Comparison of ENCODE assay signal across 10 mouse cellular contexts in the genomic region with DNA sequence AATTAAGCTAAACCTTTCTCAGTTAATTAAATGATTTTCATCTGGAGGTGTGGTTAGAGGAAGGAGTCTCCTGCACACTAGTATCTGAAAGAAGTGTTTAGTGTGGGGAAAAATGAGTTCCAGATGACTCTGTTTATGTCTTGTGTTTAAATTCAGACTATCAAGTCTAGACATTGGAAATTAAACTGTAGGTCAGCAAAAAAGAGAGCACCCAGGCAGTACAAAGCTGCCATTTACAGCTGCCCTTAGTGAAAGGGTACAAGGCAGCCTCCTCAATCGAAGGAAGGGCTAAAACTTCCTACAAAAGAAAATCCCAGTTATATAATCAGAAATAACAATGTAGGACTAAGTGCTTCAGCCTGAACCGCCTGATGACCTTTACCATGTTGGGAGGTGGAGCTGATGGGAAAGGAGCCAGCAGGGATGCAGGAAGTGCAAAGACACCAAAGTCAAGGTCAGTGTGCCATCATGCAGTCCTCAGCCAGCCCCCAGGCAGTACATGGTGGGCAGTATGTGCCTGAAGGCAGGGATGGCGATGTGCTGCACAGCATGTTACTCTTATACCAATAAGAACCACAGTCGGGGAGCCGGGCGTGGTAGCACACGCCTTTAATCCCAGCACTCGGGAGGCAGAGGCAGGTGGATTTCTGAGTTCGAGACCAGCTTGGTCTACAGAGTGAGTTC.
DNase-seq lines count a peak whose midpoint lies in the region; ATAC-seq and TF ChIP-seq lines count a peak whose summit lies in the region.
"Had no signal": no experiment of that assay in that cellular context is flagged by ENCODE, and none has a peak within 500 bp of the region (broad histone marks: within the 10 kb centered on the region; RNA-seq: fewer than 3 reads in every experiment).

No protein-coding gene starts in this region.

- peak overlapping the region; percentile 62 for H3K27ac ChIP-seq in heart, embryonic 10.5 days
- H3K27ac ChIP-seq in lung, embryonic 14.5 days (ENCODE audit: low read depth) = peak overlapping the region; percentile 71; the same call in 1 of the 2 replicates
- peak overlapping the region; percentile 87 for H3K27ac ChIP-seq in embryonic facial prominence, embryonic 12.5 days
- peak overlapping the region; percentile 42; the same call in 1 of the 2 replicates for H3K27ac ChIP-seq in stomach, embryonic 15.5 days
- H3K27ac ChIP-seq: hindbrain, embryonic 15.5 days; layer of hippocampus, adult 2 months had no signal

- ATAC-seq in lung, embryonic 14.5 days (ENCODE audit: insufficient read depth) = 0 out of 2 replicates have a peak, but pooled peaks have one; percentile 30
- peak; percentile 57; the same call in 1 of the 2 replicates for ATAC-seq in embryonic facial prominence, embryonic 12.5 days (ENCODE audit: insufficient number of reproducible peaks, insufficient read depth, low FRiP score, low TSS enrichment)
- no peak for ATAC-seq in stomach, embryonic 15.5 days (ENCODE audit: insufficient read depth, low FRiP score, low read depth)

- no peaks in the 10 kb centered on the region for H3K9me3 ChIP-seq in heart, embryonic 10.5 days
- no peaks in the 10 kb centered on the region for H3K9me3 ChIP-seq in lung, embryonic 14.5 days (ENCODE audit: low read depth, low read length)
- H3K9me3 ChIP-seq in embryonic facial prominence, embryonic 12.5 days = no peaks in the 10 kb centered on the region
- H3K9me3 ChIP-seq in stomach, embryonic 15.5 days = no peaks in the 10 kb centered on the region
- H3K9me3 ChIP-seq: hindbrain, embryonic 15.5 days had no signal

- H3K36me3 ChIP-seq in heart, embryonic 10.5 days = no peaks in the 10 kb centered on the region
- no peaks in the 10 kb centered on the region for H3K36me3 ChIP-seq in lung, embryonic 14.5 days (ENCODE audit: insufficient read depth)
- no peaks in the 10 kb centered on the region for H3K36me3 ChIP-seq in embryonic facial prominence, embryonic 12.5 days
- no peaks in the 10 kb centered on the region for H3K36me3 ChIP-seq in stomach, embryonic 15.5 days
- H3K36me3 ChIP-seq: hindbrain, embryonic 15.5 days had no signal

- H3K4me1 ChIP-seq in heart, embryonic 10.5 days = peaks cover 8% of the 10 kb centered on the region; the same call in 1 of the 2 replicates
- H3K4me1 ChIP-seq in lung, embryonic 14.5 days (ENCODE audit: insufficient read depth) = peaks cover 6% of the 10 kb centered on the region; the same call in 1 of the 2 replicates
- H3K4me1 ChIP-seq in embryonic facial prominence, embryonic 12.5 days = peaks cover 25% of the 10 kb centered on the region
- no peaks in the 10 kb centered on the region for H3K4me1 ChIP-seq in stomach, embryonic 15.5 days
- H3K4me1 ChIP-seq: hindbrain, embryonic 15.5 days had no signal

- no peak overlapping the region for H3K4me3 ChIP-seq in heart, embryonic 10.5 days
- no peak overlapping the region for H3K4me3 ChIP-seq in lung, embryonic 14.5 days (ENCODE audit: low read depth, low read length)
- no peak overlapping the region for H3K4me3 ChIP-seq in embryonic facial prominence, embryonic 12.5 days
- no peak overlapping the region for H3K4me3 ChIP-seq in stomach, embryonic 15.5 days (replicated peaks)
- H3K4me3 ChIP-seq: hindbrain, embryonic 15.5 days; layer of hippocampus, adult 2 months had no signal

- DNase-seq in heart, embryonic 10.5 days (ENCODE audit: low spot score) = no peak
- no peak for DNase-seq in heart, adult 8-10 months (ENCODE audit: low spot score)
- no peak for DNase-seq in lung, embryonic 14.5 days
- DNase-seq in lung, postnatal 25 days (ENCODE audit: low spot score) = no peak
- no peak for DNase-seq in gastrocnemius, postnatal 25 days
- DNase-seq in adrenal gland, adult 2 months = no peak

- no peak overlapping the region for H3K9ac ChIP-seq in lung, embryonic 14.5 days
- H3K9ac ChIP-seq in embryonic facial prominence, embryonic 12.5 days = no peak overlapping the region
- H3K9ac ChIP-seq in stomach, embryonic 15.5 days = no peak overlapping the region
- H3K9ac ChIP-seq: hindbrain, embryonic 15.5 days had no signal

- no peak overlapping the region for H3K4me2 ChIP-seq in lung, embryonic 14.5 days
- no peak overlapping the region for H3K4me2 ChIP-seq in embryonic facial prominence, embryonic 12.5 days (replicated peaks)
- no peak overlapping the region for H3K4me2 ChIP-seq in stomach, embryonic 15.5 days
- H3K4me2 ChIP-seq: hindbrain, embryonic 15.5 days had no signal

- TF ChIP-seq CTCF in lung, embryonic 14.5 days (IDR thresholded peaks at IDR 0.05; ENCODE audit: low read depth) = no peak

- no peaks in the 10 kb centered on the region for H3K27me3 ChIP-seq in heart, embryonic 10.5 days (ENCODE audit: insufficient read depth, poor library complexity, severe bottlenecking)
- no peaks in the 10 kb centered on the region for H3K27me3 ChIP-seq in lung, embryonic 14.5 days (ENCODE audit: insufficient read depth, low read length)
- no peaks in the 10 kb centered on the region for H3K27me3 ChIP-seq in embryonic facial prominence, embryonic 12.5 days
- no peaks in the 10 kb centered on the region for H3K27me3 ChIP-seq in stomach, embryonic 15.5 days (replicated peaks)
- H3K27me3 ChIP-seq: hindbrain, embryonic 15.5 days had no signal

- WGBS in heart, embryonic 10.5 days = 85% methylated on average over 9 of the region's 9 CpGs
- 81% methylated on average over 9 of the region's 9 CpGs for WGBS in lung, embryonic 14.5 days
- WGBS in embryonic facial prominence, embryonic 12.5 days = 67% methylated on average over 9 of the region's 9 CpGs
- 82% methylated on average over 9 of the region's 9 CpGs for WGBS in stomach, embryonic 15.5 days
